Mouse (Mus musculus): ENCODE results near the gene Washc4. TPM values are rescaled to one million over a fixed set of nuclear protein-coding genes. Genes with fewer than 3 reads are reported as not detected.

Washc4 gene
- polyA plus RNA-seq, 1 experiment, result 2.0 TPM

DNA sequence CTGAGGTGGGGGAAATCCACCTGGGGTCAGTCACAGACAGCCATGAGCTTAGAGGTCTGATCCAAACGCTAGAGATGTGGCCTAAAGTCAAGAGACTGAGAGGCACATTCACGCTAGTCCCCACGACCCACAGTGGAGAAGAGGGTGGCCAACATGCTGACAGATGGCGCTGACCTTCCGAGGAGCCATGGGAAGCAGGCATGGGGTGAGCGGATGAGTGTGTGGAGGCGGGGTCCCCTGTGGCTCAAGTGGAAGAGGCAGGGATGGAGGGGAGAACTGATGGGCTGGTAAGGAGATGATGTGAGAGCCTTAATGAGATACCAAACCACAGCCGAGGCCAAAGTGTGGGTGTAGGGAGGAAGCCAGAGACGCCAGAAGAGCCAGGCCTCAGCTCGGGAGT is 88.2 kb downstream of the Washc4 start:
- WGBS, result 94% methylated on average over 10 of the region's 10 CpGs
- DNase-seq (ENCODE audit: low read depth, low spot score), result no peak

DNA sequence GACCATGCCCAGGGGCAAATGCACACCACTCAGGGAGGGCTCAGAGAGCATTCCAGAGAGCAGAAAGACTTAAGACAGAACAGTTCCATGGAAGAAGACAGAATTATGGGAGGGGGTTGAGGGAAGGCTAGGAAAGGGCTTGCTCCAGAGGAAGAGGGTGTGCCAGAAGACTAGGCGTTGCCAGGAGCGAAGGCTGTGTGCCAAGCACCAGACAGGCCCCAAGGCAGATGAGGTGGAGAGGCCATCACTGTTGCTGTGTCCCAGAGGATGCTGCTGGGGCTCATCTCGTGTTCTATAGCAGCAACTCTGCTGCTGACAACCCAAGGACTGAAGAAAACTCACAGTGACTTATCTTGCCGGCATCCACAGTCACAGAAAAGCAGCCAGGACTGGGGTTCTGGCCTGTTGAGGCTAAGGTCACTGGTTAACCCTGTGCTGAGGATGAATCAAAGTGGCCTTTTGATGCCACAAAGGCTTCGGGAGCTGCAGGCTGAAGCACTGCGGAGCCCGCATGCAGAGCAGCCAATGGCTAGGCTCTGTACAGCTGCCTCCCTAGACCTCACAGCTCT is 89.3 kb downstream of the Washc4 start:
- WGBS, result 84% methylated on average over 7 of the region's 7 CpGs
- no peak for DNase-seq (ENCODE audit: low read depth, low spot score)

DNA sequence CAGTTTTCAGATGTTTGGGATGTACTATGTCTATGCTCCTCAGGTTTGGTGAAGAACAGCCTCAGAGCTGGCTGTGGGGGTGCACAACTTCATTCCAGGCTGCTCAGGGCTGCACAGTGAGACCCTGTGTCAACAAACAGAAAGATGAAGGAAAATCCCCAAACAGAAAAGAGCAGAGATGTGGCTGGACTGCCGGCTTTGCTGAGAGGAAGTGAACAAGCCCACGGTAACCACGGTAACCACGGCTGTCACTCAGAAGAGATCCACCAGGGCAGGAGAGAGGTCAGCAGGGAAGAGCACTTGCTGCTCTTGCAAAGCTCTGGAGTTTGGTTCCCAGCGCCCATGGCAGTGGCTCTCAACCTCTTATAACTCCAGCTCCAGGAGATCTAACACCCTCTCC is 90.9 kb downstream of the Washc4 start:
- no peak for DNase-seq (ENCODE audit: low read depth, low spot score)
- WGBS, result 54% methylated on average over 5 of the region's 5 CpGs

DNA sequence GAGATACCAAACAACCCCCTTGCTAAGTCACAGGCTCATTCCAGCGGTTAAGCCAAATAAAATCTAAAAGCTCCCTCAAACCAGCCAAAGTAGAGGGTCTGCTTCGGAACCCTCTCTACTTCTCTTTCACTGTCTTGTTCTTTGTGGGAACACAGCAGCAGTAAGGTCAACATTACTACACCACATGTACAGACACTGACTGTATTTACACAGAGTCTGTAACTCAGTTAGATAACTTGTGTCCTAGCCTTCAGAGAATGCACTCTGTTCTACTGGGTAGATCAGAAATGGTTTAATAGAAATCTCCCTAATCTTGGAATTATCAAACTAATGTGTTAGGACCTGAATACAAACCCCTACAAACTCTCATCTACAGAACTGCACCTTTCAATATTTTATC is 92.6 kb downstream of the Washc4 start:
- WGBS, result 85% methylated on average over 2 of the region's 2 CpGs
- DNase-seq (ENCODE audit: low read depth, low spot score), result no peak

DNA sequence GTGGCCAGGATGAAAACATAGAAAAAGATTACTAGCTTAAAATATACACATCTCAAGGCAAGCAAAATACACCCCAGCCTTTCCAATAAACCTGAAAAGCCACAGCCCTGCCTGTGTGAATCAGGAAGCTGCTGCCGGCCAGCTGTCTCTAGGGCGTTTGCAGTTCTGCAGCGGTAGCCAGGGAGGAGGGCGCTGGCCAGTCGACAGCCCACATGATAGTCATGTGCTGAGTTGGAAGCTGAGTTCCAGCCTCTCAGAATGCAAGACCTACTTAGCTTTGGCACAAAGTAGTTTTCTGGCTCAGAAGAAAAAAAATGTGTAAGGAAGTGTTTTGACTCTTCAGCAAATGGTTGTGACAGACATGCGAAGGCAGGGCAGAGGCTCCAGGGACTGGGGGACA is 93.7 kb downstream of the Washc4 start:
- 3% methylated on average over 6 of the region's 6 CpGs for WGBS
- DNase-seq (ENCODE audit: low read depth, low spot score), result peak; percentile 79

DNA sequence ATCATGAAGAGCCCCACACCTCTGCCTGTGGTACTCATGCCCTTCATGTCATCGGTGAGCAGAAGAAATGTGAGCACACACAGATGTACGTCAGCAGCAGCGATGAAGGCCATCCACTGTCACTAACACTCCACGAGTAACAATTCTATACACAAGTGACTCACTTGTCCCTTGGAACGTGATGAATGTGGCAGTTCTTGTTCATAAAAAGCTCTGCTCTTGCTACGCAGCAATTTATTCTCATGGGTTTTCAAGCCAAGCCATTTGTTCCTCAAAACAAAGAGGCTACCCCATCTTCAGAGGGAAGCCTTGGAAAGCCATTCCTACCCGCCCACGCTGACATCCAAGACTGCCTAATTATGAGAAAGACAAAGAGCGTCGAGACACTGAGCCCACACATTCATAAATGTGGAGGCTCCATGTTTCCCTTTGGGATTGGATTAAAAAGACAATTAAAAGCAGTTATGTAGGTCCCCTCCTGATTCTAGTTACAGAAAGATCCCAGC is 96.4 kb downstream of the Washc4 start:
- WGBS, result 90% methylated on average over 10 of the region's 10 CpGs
- DNase-seq (ENCODE audit: low read depth, low spot score), result no peak

DNA sequence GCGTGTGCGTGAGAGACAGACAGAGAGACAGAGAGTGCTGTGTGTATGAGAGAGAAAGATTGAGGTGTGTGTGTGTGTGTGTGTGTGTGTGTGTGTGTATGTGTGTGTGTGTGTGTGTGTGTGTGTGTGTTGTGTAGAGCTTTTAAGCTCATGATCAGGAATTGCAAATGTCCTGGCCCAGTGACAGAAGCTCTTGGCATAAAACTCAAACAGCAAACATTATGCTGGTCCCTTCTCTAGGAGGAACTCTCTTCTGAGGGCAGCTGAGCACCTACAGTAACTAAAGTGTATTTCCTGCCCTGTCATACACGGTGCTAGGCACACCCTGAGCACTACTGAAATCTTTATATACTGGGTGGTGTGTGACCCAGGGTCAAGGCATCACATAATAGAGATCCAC is 98.1 kb downstream of the Washc4 start:
- 43% methylated on average over 3 of the region's 3 CpGs for WGBS
- DNase-seq (ENCODE audit: low read depth, low spot score), result no peak

DNA sequence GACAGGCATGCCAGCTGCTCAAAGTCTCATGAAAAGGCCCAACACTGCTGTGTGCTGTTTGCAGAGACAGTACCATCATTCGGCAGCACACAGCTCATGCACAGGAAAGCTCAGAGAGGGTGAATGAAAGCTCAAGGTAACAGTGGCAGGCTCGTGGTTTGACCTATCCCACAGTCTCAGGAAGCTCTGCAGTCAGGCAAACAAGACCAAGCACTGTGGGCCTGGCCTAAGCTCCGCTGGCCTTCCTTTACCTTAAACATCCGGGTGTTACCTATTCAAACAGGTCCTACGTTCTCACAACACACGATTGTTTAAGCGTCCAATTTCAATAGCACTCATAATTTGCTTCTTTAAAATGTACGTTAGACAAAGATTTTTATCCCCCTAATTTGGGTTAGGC is 100.6 kb downstream of the Washc4 start:
- 35% methylated on average over 8 of the region's 8 CpGs for WGBS
- no peak for DNase-seq (ENCODE audit: low read depth, low spot score)

DNA sequence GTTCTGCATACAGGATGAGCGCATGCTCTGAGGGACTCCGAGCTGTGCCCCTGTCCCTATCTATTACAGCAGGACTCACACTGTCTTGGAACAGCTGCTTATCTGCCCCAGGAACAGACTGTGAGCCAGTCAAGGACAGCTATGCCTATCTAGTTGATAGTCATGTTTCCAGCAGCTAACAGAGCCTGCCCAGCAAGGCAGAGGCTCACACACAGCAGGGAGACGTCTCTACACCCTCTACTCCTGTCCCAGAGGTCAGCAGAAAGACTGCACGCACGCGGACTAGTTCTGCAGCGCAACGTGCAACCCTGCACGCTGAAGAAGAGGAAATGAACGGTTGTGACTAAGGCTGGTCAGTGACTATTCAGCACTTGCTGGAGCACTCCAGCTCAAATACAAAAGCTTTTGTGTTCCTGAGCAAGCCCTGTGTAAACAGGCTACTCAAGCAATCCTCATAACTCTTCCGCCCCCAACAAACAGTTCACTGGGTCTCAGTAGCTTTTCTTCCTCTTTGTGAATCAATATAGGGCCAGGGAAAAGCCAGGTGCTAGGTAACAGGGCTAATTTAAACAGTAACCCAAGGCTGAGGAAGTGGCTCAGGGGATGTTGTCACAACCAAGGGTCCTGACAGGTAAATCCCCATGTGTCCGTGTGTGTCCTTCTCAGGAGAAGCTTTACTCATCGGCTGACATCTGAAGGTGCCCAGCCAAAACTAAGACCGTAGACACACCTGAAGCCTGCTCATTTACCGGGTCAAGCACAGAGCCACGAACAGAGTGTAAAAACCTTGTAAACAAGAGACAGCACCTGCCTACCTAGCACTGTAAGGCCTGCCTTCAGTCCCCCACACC is 101.5 kb downstream of the Washc4 start:
- no peak for DNase-seq (ENCODE audit: low read depth, low spot score)
- WGBS, result 30% methylated on average over 16 of the region's 16 CpGs

DNA sequence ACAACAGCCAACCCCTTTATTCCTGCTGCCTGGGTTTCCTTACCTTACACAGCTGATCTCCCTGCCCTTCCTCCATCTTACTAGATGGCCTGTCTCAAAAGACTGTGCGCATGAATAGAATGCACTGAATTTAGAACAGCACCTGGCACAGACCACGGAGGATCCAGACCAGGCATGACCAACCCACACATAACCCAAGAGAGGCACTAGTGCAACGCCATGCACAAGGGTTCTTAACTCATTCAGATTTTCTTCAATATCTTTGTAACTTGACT is 102.1 kb downstream of the Washc4 start:
- 56% methylated on average over 3 of the region's 3 CpGs for WGBS
- DNase-seq (ENCODE audit: low read depth, low spot score), result no peak

Other genes starting within 250 kb of the Washc4 start
- 8.1 and 16.5 TPM in 2 replicates for gene Slc41a2, start 205.9 kb upstream of the Washc4 start, polyA plus RNA-seq (2012; rRNA removed)
- gene D10Wsu102e, start 183.5 kb upstream of the Washc4 start, polyA plus RNA-seq (2012; rRNA removed), result 0.22 and 0.26 TPM in 2 replicates
- gene Aldh1l2, start 9.6 kb upstream of the Washc4 start, polyA plus RNA-seq (2012; rRNA removed), result 0.49 and 0.50 TPM in 2 replicates
- gene Appl2, start 105.0 kb downstream of the Washc4 start, polyA plus RNA-seq (2012; rRNA removed), result 13.9 and 21.9 TPM in 2 replicates
- 3.5 and 4.5 TPM in 2 replicates for gene 1500009L16Rik, start 179.1 kb downstream of the Washc4 start, polyA plus RNA-seq (2012; rRNA removed)